Mouse (Mus musculus) CH12.LX (cell line): ENCODE data around the gene Ccdc184. TPM values are rescaled to one million over a fixed set of nuclear protein-coding genes. Genes with fewer than 3 reads are reported as not detected.
A peak's percentile ranks its signal among the peaks of the same experiment; 100 is the strongest.

Source experiments
- DNase-seq: peaks from one replicate; pipeline ENCODE4 v3.0.0-alpha.2; 2013; ENCODE audit errors: extremely low read depth
- H3K27ac ChIP-seq: 2 replicates; pipeline ENCODE4 v1.5.1; 2012; ENCODE audit warnings: low read depth, mild to moderate bottlenecking, control low read depth, moderate library complexity; ENCODE audit not compliant: insufficient read depth
- H3K27me3 ChIP-seq: replicated peaks from 2 replicates; pipeline ENCODE3; 2012; ENCODE audit warnings: inconsistent platforms
- H3K36me3 ChIP-seq, 2 experiments: replicated peaks in 1 of 2; 2 replicates each; pipeline versions ENCODE3 to v1.6.1; 2012; ENCODE audit warnings: inconsistent platforms in 1 of 2, low read length in 1 of 2, mild to moderate bottlenecking in 1 of 2, mixed read lengths in 1 of 2, moderate library complexity in 1 of 2; ENCODE audit not compliant: control insufficient read depth in 1 of 2, insufficient read depth in 1 of 2
- H3K4me1 ChIP-seq, 2 experiments: 2 replicates each; pipeline ENCODE4 v1.6.1; 2012; ENCODE audit warnings: inconsistent platforms in 1 of 2, moderate library complexity in 1 of 2; ENCODE audit not compliant: insufficient read depth in 2 of 2, control insufficient read depth in 1 of 2
- H3K4me2 ChIP-seq: 2 replicates; pipeline ENCODE4 v1.6.1; 2012; ENCODE audit warnings: low read depth, mild to moderate bottlenecking, control low read depth; ENCODE audit not compliant: poor library complexity, insufficient read depth, severe bottlenecking
- H3K4me3 ChIP-seq, 3 experiments: fragments of 150-350 bp in 1 of 3; sonication (generic) in 1 of 3; replicated peaks in 1 of 3; 2 replicates each; pipeline versions ENCODE3 to v1.5.1; 2011 to 2012; ENCODE audit warnings: low read depth in 2 of 3, low read length in 2 of 3, mild to moderate bottlenecking in 2 of 3, moderate library complexity in 2 of 3, control low read depth in 1 of 3, improper control_type of control experiment in 1 of 3, inconsistent platforms in 1 of 3, mixed read lengths in 1 of 3; ENCODE audit not compliant: poor library complexity in 1 of 3
- H3K79me2 ChIP-seq: replicated peaks from 2 replicates; pipeline ENCODE4 v1.6.1; 2012; ENCODE audit warnings: mild to moderate bottlenecking, moderate library complexity; ENCODE audit not compliant: control insufficient read depth, poor library complexity, insufficient read depth, severe bottlenecking; ENCODE audit errors: extremely low read depth
- H3K9ac ChIP-seq: 2 replicates; pipeline ENCODE4 v1.6.1; 2012; ENCODE audit warnings: low read depth, mild to moderate bottlenecking, control low read depth, moderate library complexity; ENCODE audit not compliant: insufficient read depth
- H3K9me3 ChIP-seq: replicated peaks from 2 replicates; pipeline ENCODE3; 2012; ENCODE audit warnings: low read length, inconsistent platforms, mixed read lengths
- BHLHE40 ChIP-seq: IDR thresholded peaks from 2 replicates; pipeline ENCODE4 v1.6.1; 2011; ENCODE audit warnings: mild to moderate bottlenecking, low read depth, low read length, improper control_type of control experiment
- CTCF ChIP-seq, 2 experiments: IDR thresholded peaks in 1 of 2; conservative IDR thresholded peaks in 1 of 2; 2 replicates each; pipeline ENCODE4 v1.5.1; 2011 to 2012; ENCODE audit warnings: low read depth in 2 of 2, low read length in 2 of 2, improper control_type of control experiment in 1 of 2, inconsistent platforms in 1 of 2, mild to moderate bottlenecking in 1 of 2, moderate library complexity in 1 of 2
- E2F4 ChIP-seq: IDR thresholded peaks from 2 replicates; pipeline ENCODE4 v1.6.1; 2011; ENCODE audit warnings: low read depth, low read length, improper control_type of control experiment; ENCODE audit not compliant: insufficient replicate concordance
- ETS1 ChIP-seq: conservative IDR thresholded peaks from 2 replicates; pipeline ENCODE4 v1.6.1; 2012; ENCODE audit warnings: low read depth, mild to moderate bottlenecking, inconsistent platforms, low read length, improper control_type of control experiment, moderate library complexity
- HCFC1 ChIP-seq: IDR thresholded peaks from 2 replicates; pipeline ENCODE4 v1.6.1; 2012; ENCODE audit warnings: low read depth, mild to moderate bottlenecking, inconsistent platforms, low read length, improper control_type of control experiment
- IRF4 ChIP-seq: IDR thresholded peaks from 2 replicates; pipeline ENCODE4 v1.6.1; 2014; ENCODE audit warnings: low read depth, mild to moderate bottlenecking, inconsistent platforms, low read length, improper control_type of control experiment
- JUND ChIP-seq: conservative IDR thresholded peaks from 2 replicates; pipeline ENCODE4 v1.6.1; 2011; ENCODE audit warnings: low read depth, low read length, improper control_type of control experiment
- MEF2A ChIP-seq: IDR thresholded peaks from 2 replicates; pipeline ENCODE4 v1.6.1; 2014; ENCODE audit warnings: low read depth, mild to moderate bottlenecking, inconsistent platforms, low read length, improper control_type of control experiment, borderline replicate concordance
- MXI1 ChIP-seq: IDR thresholded peaks from 2 replicates; pipeline ENCODE4 v1.6.1; 2011; ENCODE audit warnings: mild to moderate bottlenecking, low read depth, low read length, improper control_type of control experiment
- MYC ChIP-seq: IDR thresholded peaks from 2 replicates; pipeline ENCODE4 v1.6.1; 2011; ENCODE audit warnings: low read depth, mild to moderate bottlenecking, improper control_type of control experiment, low read length
- NELFE ChIP-seq: IDR thresholded peaks from 2 replicates; pipeline ENCODE4 v1.6.1; 2011; ENCODE audit warnings: low read depth, low read length, improper control_type of control experiment
- PAX5 ChIP-seq: IDR thresholded peaks from 2 replicates; pipeline ENCODE4 v1.6.1; 2012; ENCODE audit warnings: low read length, inconsistent platforms, mixed read lengths
- RAD21 ChIP-seq: IDR thresholded peaks from 2 replicates; pipeline ENCODE4 v1.6.1; 2011; ENCODE audit warnings: low read depth, mild to moderate bottlenecking, low read length, improper control_type of control experiment, moderate library complexity
- SIN3A ChIP-seq: IDR thresholded peaks from 2 replicates; pipeline ENCODE4 v1.6.1; 2012; ENCODE audit warnings: low read length, improper control_type of control experiment, inconsistent platforms
- SMC3 ChIP-seq: IDR thresholded peaks from 2 replicates; pipeline ENCODE4 v1.6.1; 2011; ENCODE audit warnings: low read depth, low read length, improper control_type of control experiment
- TCF12 ChIP-seq: IDR thresholded peaks from 2 replicates; pipeline ENCODE4 v1.6.1; 2014; ENCODE audit warnings: low read depth, mild to moderate bottlenecking, inconsistent platforms, low read length, improper control_type of control experiment
- UBTF ChIP-seq: IDR thresholded peaks from 2 replicates; pipeline ENCODE4 v1.6.1; 2012; ENCODE audit warnings: low read depth, mild to moderate bottlenecking, inconsistent platforms, low read length, improper control_type of control experiment, moderate library complexity
- USF2 ChIP-seq: conservative IDR thresholded peaks from 2 replicates; pipeline ENCODE4 v1.6.1; 2011; ENCODE audit warnings: low read depth, low read length, improper control_type of control experiment
- ZC3H11A ChIP-seq: IDR thresholded peaks from 2 replicates; pipeline ENCODE4 v1.6.1; 2012; ENCODE audit warnings: low read depth, mild to moderate bottlenecking, inconsistent platforms, low read length, improper control_type of control experiment
- dilution Hi-C: fragments of 300-500 bp; cut with MboI; formaldehyde crosslinking; loops from 2 replicates; pipeline ENCODE4 v1.14.3; 2020; ENCODE audit warnings: low sequenced_read_pairs; ENCODE audit not compliant: extremely low pct_unique_long_range_greater_than_20kb, extremely low pct_ligation_motif_present
- in situ Hi-C: fragments of 300-500 bp; cut with MboI; formaldehyde crosslinking; loops from 3 replicates; pipeline ENCODE4 v1.14.3; 2019; ENCODE audit warnings: low sequenced_read_pairs, low pct_ligation_motif_present, low pct_unique_long_range_greater_than_20kb, mixed read lengths
- polyA plus RNA-seq: library from polyadenylated mRNA; unstranded; fragments of >175 nt; gene quantifications from 2 replicates; pipeline ENCODE4 v1.2.1, GENCODE M21; 2012; ENCODE audit warnings: low read depth; ENCODE audit not compliant: insufficient read length
- total RNA-seq, 2 experiments: library from RNA; depleted of rRNA; stranded (reverse); fragments of 300-350 nt in 1 of 2; fragments of >200 nt in 1 of 2; gene quantifications; 2 replicates each; pipeline ENCODE4 v1.2.3; 2012 to 2014

Ccdc184 gene
- total and polyA plus RNA-seq, 3 experiments = 0.04 to 0.17 TPM; not detected in 1

DNA sequence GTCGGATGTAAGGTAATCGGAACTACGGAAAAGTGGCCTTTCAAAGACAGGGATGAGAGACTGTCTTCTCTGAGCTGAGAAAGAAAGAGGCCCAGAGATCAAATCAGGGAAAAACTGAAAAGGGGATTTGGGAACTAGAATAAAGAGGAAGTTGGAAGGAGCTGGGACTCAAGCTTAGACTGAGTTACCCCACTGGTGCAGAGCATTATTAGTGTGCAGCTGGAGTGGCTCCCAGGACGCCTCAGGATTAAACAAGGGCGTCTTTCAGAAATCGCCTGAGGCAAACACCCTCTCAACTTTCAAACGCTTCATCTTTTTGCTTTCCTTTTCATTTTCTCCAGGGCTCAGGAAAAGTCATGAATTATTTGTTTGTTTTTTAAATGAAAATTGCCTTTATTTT, 14.0 kb upstream of the Ccdc184 start:
- Histone ChIP-seq H3K4me3 (no peak overlapping the region), H3K9ac (no peak overlapping the region), H3K27me3 (peaks cover 4% of the 10 kb centered on the region), H3K36me3 (no peaks in the 10 kb centered on the region), H3K27ac (no peak overlapping the region), H3K4me1 (peaks cover 8 to 29% of the 10 kb centered on the region in 2 experiments; a peak in 3 of 4 replicates), H3K79me2 (no peaks in the 10 kb centered on the region), H3K9me3 (peaks cover 3% of the 10 kb centered on the region), H3K4me2 (no peak overlapping the region)
- TF ChIP-seq RAD21 = no peak
- no peak for TF ChIP-seq E2F4
- TF ChIP-seq UBTF = no peak
- TF ChIP-seq USF2 = no peak
- no peak for TF ChIP-seq ETS1
- TF ChIP-seq TCF12 = no peak
- in situ Hi-C loops (loop anchor here (5.0 to 25.0 kb wide), 3 partner anchors 61 to 291 kb away; partner anchors contain the start of genes Pfkm, Senp1 and Tmem106c), dilution Hi-C loops (no loop called here)
- no peak for DNase-seq

DNA sequence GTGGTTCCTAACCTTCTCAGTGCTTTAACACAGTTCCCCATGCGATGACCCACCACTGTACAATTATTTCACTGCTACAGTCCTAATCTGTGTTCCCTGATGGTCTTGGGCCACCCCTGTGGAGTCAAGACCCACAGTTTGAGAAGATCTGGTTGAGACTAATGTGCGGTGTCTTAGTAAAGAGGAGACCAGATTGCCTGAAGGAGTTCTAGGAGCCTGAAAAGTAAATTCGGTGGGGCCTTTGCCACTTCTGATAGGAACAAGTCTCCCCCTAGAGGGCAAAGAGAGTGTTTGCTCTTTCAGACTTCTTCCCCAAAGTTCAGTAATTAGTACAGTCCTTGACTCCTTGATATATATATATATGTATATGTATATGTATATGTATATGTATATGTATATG, 13.3 kb upstream of the Ccdc184 start:
- no peak overlapping the region for H3K9ac ChIP-seq
- peak; percentile 83 for DNase-seq
- no peaks in the 10 kb centered on the region for H3K79me2 ChIP-seq
- no peak; the same call in 1 of the 2 replicates for TF ChIP-seq NELFE
- no peak for TF ChIP-seq MXI1
- peak; percentile 26; the same call in 1 of the 2 replicates for TF ChIP-seq ZC3H11A
- TF ChIP-seq IRF4 = peak; percentile 16; the same call in 1 of the 2 replicates
- 0 out of 2 replicates have a peak, but pooled peaks have one; percentile 14 for TF ChIP-seq MEF2A
- no peak for TF ChIP-seq PAX5
- TF ChIP-seq HCFC1 = peak; percentile 40; the same call in 1 of the 2 replicates
- 0 out of 2 replicates have a peak, but pooled peaks have one; percentile 11 for TF ChIP-seq BHLHE40
- no peak for TF ChIP-seq ETS1
- no peak for TF ChIP-seq E2F4
- TF ChIP-seq SMC3 = peak; percentile 78
- TF ChIP-seq SIN3A = peak; percentile 69; the same call in 1 of the 2 replicates
- peak; percentile 62 to 87 for TF ChIP-seq CTCF (conservative IDR thresholded peaks at IDR 0.05 in 1 of 2, IDR thresholded peaks at IDR 0.05 in 1 of 2; ENCODE audit: low read depth in 2 of 2, low read length in 2 of 2)
- 0 out of 2 replicates have a peak, but pooled peaks have one; percentile 40 for TF ChIP-seq JUND
- peak; percentile 91 for TF ChIP-seq RAD21
- 0 out of 2 replicates have a peak, but pooled peaks have one; percentile 45 for TF ChIP-seq MYC
- peaks cover 4% of the 10 kb centered on the region for H3K27me3 ChIP-seq
- in situ Hi-C loops = loop anchor here (5.0 to 25.0 kb wide), 3 partner anchors 61 to 291 kb away; partner anchors contain the start of genes Pfkm, Senp1 and Tmem106c
- H3K4me1 ChIP-seq = peaks cover 8 to 29% of the 10 kb centered on the region in 2 experiments; a peak in 3 of 4 replicates
- no peak overlapping the region for H3K4me2 ChIP-seq
- H3K4me3 ChIP-seq = no peak overlapping the region
- H3K36me3 ChIP-seq = no peaks in the 10 kb centered on the region
- dilution Hi-C loops = no loop called here
- no peak overlapping the region for H3K27ac ChIP-seq
- H3K9me3 ChIP-seq = no peaks in the 10 kb centered on the region
